In the genomic region with DNA sequence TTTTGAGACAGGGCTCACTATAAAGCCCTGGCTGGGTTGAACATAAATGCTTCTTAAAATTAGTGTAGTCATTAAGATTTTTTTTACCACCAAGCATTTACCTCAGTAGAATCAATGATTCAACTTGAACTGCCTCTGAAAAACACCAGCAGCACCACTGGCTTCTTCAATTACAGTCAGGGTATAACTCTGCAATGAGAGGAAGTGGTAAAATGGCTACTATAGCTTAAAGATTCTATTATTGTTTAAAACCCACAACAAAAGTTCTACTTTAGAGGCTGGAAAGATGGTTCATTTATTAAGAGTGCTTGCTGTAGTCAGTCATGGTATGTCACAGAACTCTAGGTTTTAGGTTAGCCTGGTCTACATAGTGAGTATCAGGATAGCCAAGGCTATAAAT, we compare ENCODE assay signal across 17 mouse cellular contexts. TPM values are rescaled to one million over a fixed set of nuclear protein-coding genes. Genes with fewer than 3 reads are reported as not detected.
"Had no signal": no experiment of that assay in that cellular context is flagged by ENCODE, and none has a peak within 500 bp of the region (broad histone marks: within the 10 kb centered on the region; RNA-seq: fewer than 3 reads in every experiment).

No protein-coding gene starts in this region.

- H3K27ac ChIP-seq: midbrain, embryonic 10.5 days; midbrain, embryonic 12.5 days; neural tube, embryonic 12.5 days had no signal

- H3K4me3 ChIP-seq: midbrain, embryonic 10.5 days; midbrain, embryonic 12.5 days; myocyte; neural tube, embryonic 12.5 days had no signal

- H3K27me3 ChIP-seq: midbrain, embryonic 12.5 days; neural tube, embryonic 12.5 days had no signal

- DNase-seq: lung, adult 18-20 months; lung, embryonic 14.5 days; lung, postnatal 10 days; lung, postnatal 4 days; midbrain, embryonic 14.5 days; right cerebral cortex, postnatal 14 days; right cerebral cortex, postnatal 4 days; spleen, adult 18-20 months; thymus, adult 18-20 months; thymus, postnatal 14 days; thymus, postnatal 36 days had no signal

RNA-seq across cellular contexts. Expression of a gene that starts 30.9 kb away (rescaled TPM):
- total RNA-seq: megakaryocyte, adult 5-6 weeks had no signal

RNA-seq across cellular contexts. Expression of a gene that starts 46.7 kb away (rescaled TPM):
- total RNA-seq: megakaryocyte-erythroid progenitor cell, adult 5-6 weeks had no signal
